Mouse (Mus musculus) skeletal muscle tissue, adult 2 months (tissue): Measurements from ENCODE around the gene Gm3618.
"Not testable (repeated sequence)": the region's sequence is repeated elsewhere in the genome, so short reads cannot be mapped to it uniquely, and the experiment has no call there.

Source experiments
- DNase-seq: peaks from one replicate; pipeline ENCODE4 v3.0.0-alpha.2; 2012; ENCODE audit warnings: low read depth, low spot score

The Gm3618 gene

GRCm38 (mm10) chr14:6343578-6343977, at the start of gene Gm3618:
TSS of gene Gm3618 (minus strand) at chr14:6343678.
- not testable (repeated sequence) for DNase-seq

- DNase-seq, result not testable (repeated sequence)
Measured at GRCm38 (mm10) chr14:6390219-6390618, 46.7 kb upstream of the Gm3618 start, which contains the start of gene Gm16440. TSS of gene Gm16440 (minus strand) at chr14:6390319.

GRCm38 (mm10) chr14:6304743-6305142, 38.7 kb downstream of the Gm3618 start, which contains the start of gene Gm21103:
TSS of gene Gm21103 (minus strand) at chr14:6304843.
- not testable (repeated sequence) for DNase-seq

GRCm38 (mm10) chr14:6286931-6287715, 56.4 kb downstream of the Gm3618 start, which contains the start of gene Gm3411:
TSS of gene Gm3411 (minus strand) at chr14:6287250.
- peak; percentile 4 for DNase-seq
